In the genomic region with DNA sequence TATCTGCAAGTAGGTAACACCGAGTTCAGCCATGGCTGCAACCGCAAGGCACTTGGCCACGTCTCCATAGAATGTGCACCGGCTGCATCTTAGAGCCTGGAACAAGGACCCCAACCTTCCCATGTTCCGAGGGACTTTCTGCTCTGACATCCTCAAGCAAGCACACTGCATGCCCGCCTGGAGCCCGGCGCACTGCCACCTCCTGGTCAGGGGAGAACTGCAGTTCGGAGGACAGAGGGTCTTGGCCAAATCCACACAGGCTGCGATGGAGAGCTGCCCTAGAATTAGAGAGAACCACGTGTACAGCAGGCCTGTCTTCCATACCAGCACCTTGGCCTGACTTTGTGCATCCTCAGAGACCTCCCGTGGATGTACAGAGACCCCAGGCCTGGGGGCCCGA, we compare ENCODE assay signal across 9 mouse cellular contexts. TPM values are rescaled to one million over a fixed set of nuclear protein-coding genes. Genes with fewer than 3 reads are reported as not detected.
DNase-seq lines count a peak whose midpoint lies in the region; ATAC-seq and TF ChIP-seq lines count a peak whose summit lies in the region.
"Had no signal": no experiment of that assay in that cellular context is flagged by ENCODE, and none has a peak within 500 bp of the region (broad histone marks: within the 10 kb centered on the region; RNA-seq: fewer than 3 reads in every experiment).

No protein-coding gene starts in this region.

- no peaks in the 10 kb centered on the region for H3K36me3 ChIP-seq in kidney, embryonic 15.5 days
- H3K36me3 ChIP-seq in ES-Bruce4 (ENCODE audit: control insufficient read depth, insufficient read depth, low read length, poor library complexity, severe bottlenecking) = no peaks in the 10 kb centered on the region
- H3K36me3 ChIP-seq in stomach, embryonic 16.5 days (ENCODE audit: control insufficient read depth, insufficient read depth, low read length) = no peaks in the 10 kb centered on the region
- H3K36me3 ChIP-seq: embryonic facial prominence, embryonic 12.5 days had no signal

- H3K4me3 ChIP-seq in kidney, embryonic 15.5 days (replicated peaks) = no peak overlapping the region
- peak overlapping the region; percentile 53; the same call in 1 of the 2 replicates for H3K4me3 ChIP-seq in ES-Bruce4 (ENCODE audit: low read depth, low read length)
- no peak overlapping the region for H3K4me3 ChIP-seq in stomach, embryonic 16.5 days (replicated peaks; ENCODE audit: low read length)
- H3K4me3 ChIP-seq: embryonic facial prominence, embryonic 12.5 days had no signal

- TF ChIP-seq POLR2A in ES-Bruce4 (IDR thresholded peaks at IDR 0.05; ENCODE audit: insufficient read depth, low read length) = no peak

- H3K4me2 ChIP-seq in kidney, embryonic 15.5 days = no peak overlapping the region
- no peak overlapping the region for H3K4me2 ChIP-seq in stomach, embryonic 16.5 days (ENCODE audit: low read depth, low read length)
- H3K4me2 ChIP-seq: embryonic facial prominence, embryonic 12.5 days had no signal

- peak; percentile 88 for TF ChIP-seq CTCF in ES-Bruce4 (IDR thresholded peaks at IDR 0.05; ENCODE audit: low read depth, low read length)

- no peaks in the 10 kb centered on the region for H3K9me3 ChIP-seq in kidney, embryonic 15.5 days (replicated peaks)
- H3K9me3 ChIP-seq in ES-Bruce4 (replicated peaks; ENCODE audit: control insufficient read depth, insufficient read depth, low read length, poor library complexity, severe bottlenecking) = no peaks in the 10 kb centered on the region
- H3K9me3 ChIP-seq in stomach, embryonic 16.5 days (replicated peaks; ENCODE audit: control insufficient read depth, low read length) = no peaks in the 10 kb centered on the region
- H3K9me3 ChIP-seq: embryonic facial prominence, embryonic 12.5 days had no signal

- DNase-seq in kidney, adult 9 months = no peak
- peak; percentile 80 for DNase-seq in ZHBTc4 (ENCODE audit: low read depth, low spot score)
- peak; percentile 33 for DNase-seq in forelimb bud, embryonic 11.5 days (ENCODE audit: low read depth, low spot score)
- DNase-seq in lung, postnatal 14 days = peak; percentile 53

- H3K27ac ChIP-seq in kidney, embryonic 15.5 days = peak overlapping the region; percentile 80
- H3K27ac ChIP-seq in ES-Bruce4 (ENCODE audit: insufficient read depth, low read length) = no peak overlapping the region
- no peak overlapping the region for H3K27ac ChIP-seq in stomach, embryonic 16.5 days (ENCODE audit: low read length)
- H3K27ac ChIP-seq: embryonic facial prominence, embryonic 12.5 days had no signal

- 47% methylated on average over 13 of the region's 13 CpGs for WGBS in kidney, embryonic 15.5 days
- WGBS in stomach, embryonic 16.5 days = 42% methylated on average over 13 of the region's 13 CpGs

- no peak for TF ChIP-seq EP300 in ES-Bruce4 (IDR thresholded peaks at IDR 0.05; ENCODE audit: insufficient read depth, low read depth, low read length)

- no peaks in the 10 kb centered on the region for H3K27me3 ChIP-seq in kidney, embryonic 15.5 days
- H3K27me3 ChIP-seq in ES-Bruce4 (ENCODE audit: control insufficient read depth, insufficient read depth, low read length, poor library complexity, severe bottlenecking) = no peaks in the 10 kb centered on the region
- no peaks in the 10 kb centered on the region for H3K27me3 ChIP-seq in stomach, embryonic 16.5 days (ENCODE audit: control insufficient read depth, insufficient read depth, low read length)
- H3K27me3 ChIP-seq: embryonic facial prominence, embryonic 12.5 days had no signal

- ATAC-seq in kidney, embryonic 15.5 days (replicated peaks; ENCODE audit: low FRiP score) = peak; percentile 67; the same call in 1 of the 2 replicates
- ATAC-seq in stomach, embryonic 16.5 days (ENCODE audit: insufficient read depth, low FRiP score) = 0 out of 2 replicates have a peak, but pooled peaks have one; percentile 40
- ATAC-seq in cerebellum, adult (ENCODE audit: insufficient number of reproducible peaks, low FRiP score, low TSS enrichment) = no peak

- peaks cover 23% of the 10 kb centered on the region for H3K4me1 ChIP-seq in kidney, embryonic 15.5 days
- H3K4me1 ChIP-seq in ES-Bruce4 (ENCODE audit: control insufficient read depth, insufficient read depth, low read length) = no peaks in the 10 kb centered on the region
- no peaks in the 10 kb centered on the region for H3K4me1 ChIP-seq in stomach, embryonic 16.5 days (ENCODE audit: control insufficient read depth, insufficient read depth, low read length)
- H3K4me1 ChIP-seq: embryonic facial prominence, embryonic 12.5 days had no signal

- no peak overlapping the region for H3K9ac ChIP-seq in kidney, embryonic 15.5 days
- H3K9ac ChIP-seq in ES-Bruce4 (ENCODE audit: low read depth, poor library complexity, severe bottlenecking) = no peak overlapping the region
- no peak overlapping the region for H3K9ac ChIP-seq in stomach, embryonic 16.5 days (ENCODE audit: low read length)
- H3K9ac ChIP-seq: embryonic facial prominence, embryonic 12.5 days had no signal

RNA-seq across cellular contexts. Expression of a gene that starts 29.8 kb away (rescaled TPM):
- polyA plus RNA-seq in kidney, embryonic 15.5 days (2015; fragmentation: Nextera tagmentation; extraction: Ambion mirVana) = 0.37 and 0.40 TPM in 2 replicates
- polyA plus RNA-seq in ES-Bruce4 (2011; ENCODE audit: insufficient read depth, insufficient read length, low read depth, missing spikeins) = not detected in 2 replicates
- 0.27 TPM in 1 of 2 replicates, not detected in the other for polyA plus RNA-seq in stomach, embryonic 16.5 days (2015; fragmentation: Nextera tagmentation; extraction: Ambion mirVana)
